ENCODE assay signal across 16 mouse cellular contexts in genomic region chr13:72134101-72134768, GRCm38 (mm10).
DNase-seq lines count a peak whose midpoint lies in the region; ATAC-seq lines count a peak whose summit lies in the region.
"Had no signal": no experiment of that assay in that cellular context is flagged by ENCODE, and none has a peak within 500 bp of the region (broad histone marks: within the 10 kb centered on the region; RNA-seq: fewer than 3 reads in every experiment).

No protein-coding gene starts in this region.

- peaks cover 6% of the 10 kb centered on the region; the same call in 1 of the 2 replicates for H3K4me1 ChIP-seq in kidney, embryonic 15.5 days

- ATAC-seq in kidney, embryonic 15.5 days (replicated peaks; ENCODE audit: low FRiP score), result peak; percentile 33; the same call in 1 of the 2 replicates
- no peak for ATAC-seq in megakaryocyte-erythroid progenitor cell, adult 5-6 weeks (replicated peaks; ENCODE audit: low FRiP score, low TSS enrichment, poor library complexity, severe bottlenecking)
- ATAC-seq: forebrain, embryonic 16.5 days; inflammation-experienced regulatory T-cells, adult 6 months; lung, postnatal 0 days; midbrain, embryonic 16.5 days had no signal

- H3K9ac ChIP-seq in kidney, embryonic 15.5 days, result no peak overlapping the region

- no peaks in the 10 kb centered on the region for H3K36me3 ChIP-seq in kidney, embryonic 15.5 days

- no peak overlapping the region for H3K4me3 ChIP-seq in kidney, embryonic 15.5 days (replicated peaks)
- H3K4me3 ChIP-seq: heart, adult 2 months; left cerebral cortex, adult 2 months had no signal

- H3K27me3 ChIP-seq in kidney, embryonic 15.5 days, result peaks cover 11% of the 10 kb centered on the region

- no peak overlapping the region for H3K27ac ChIP-seq in kidney, embryonic 15.5 days
- H3K27ac ChIP-seq: heart, adult 2 months; left cerebral cortex, adult 2 months had no signal

- WGBS in kidney, embryonic 15.5 days, result 31% methylated on average over 8 of the region's 8 CpGs

- DNase-seq in kidney, adult 9 months, result no peak
- DNase-seq in embryo, embryonic 10.5 days (ENCODE audit: low spot score), result peak; percentile 59
- peak; percentile 28 for DNase-seq in heart, adult 8-10 months (ENCODE audit: low spot score)
- DNase-seq in heart, postnatal 4 days, result peak; percentile 39
- no peak for DNase-seq in ovary, postnatal 14 days (ENCODE audit: low spot score)
- no peak for DNase-seq in left cerebral cortex, adult 18-20 months (ENCODE audit: low spot score in 2 of 2)
- DNase-seq: cerebellum, adult 8-10 months had no signal

- H3K9me3 ChIP-seq in kidney, embryonic 15.5 days (replicated peaks), result no peaks in the 10 kb centered on the region

- H3K4me2 ChIP-seq in kidney, embryonic 15.5 days, result no peak overlapping the region
- H3K4me2 ChIP-seq: liver, embryonic 11.5 days had no signal

Comparison
In these comparisons a context has a peak if more than half of its experiments do, and no peak if none do; other contexts are left out.
1. DNase-seq: peak in embryo, embryonic 10.5 days (single experiment), heart, adult 8-10 months (single experiment) and heart, postnatal 4 days (single experiment); none in kidney, adult 9 months (single experiment), ovary, postnatal 14 days (single experiment) and left cerebral cortex, adult 18-20 months (0 of 2).